Mouse (Mus musculus) embryonic fibroblast, embryonic 13.5 days (primary cell): ENCODE measurements around the gene Relch.

Experiments used
- CTCF ChIP-seq: IDR thresholded peaks from 2 replicates; pipeline ENCODE4 v1.5.1; 2011; ENCODE audit warnings: mild to moderate bottlenecking, control low read depth, low read length, moderate library complexity, borderline replicate concordance; ENCODE audit not compliant: insufficient read depth
- POLR2A ChIP-seq: IDR thresholded peaks from 2 replicates; pipeline ENCODE4 v1.6.1; 2011; ENCODE audit warnings: low read depth, mild to moderate bottlenecking, control low read depth, low read length, moderate library complexity

DNA sequence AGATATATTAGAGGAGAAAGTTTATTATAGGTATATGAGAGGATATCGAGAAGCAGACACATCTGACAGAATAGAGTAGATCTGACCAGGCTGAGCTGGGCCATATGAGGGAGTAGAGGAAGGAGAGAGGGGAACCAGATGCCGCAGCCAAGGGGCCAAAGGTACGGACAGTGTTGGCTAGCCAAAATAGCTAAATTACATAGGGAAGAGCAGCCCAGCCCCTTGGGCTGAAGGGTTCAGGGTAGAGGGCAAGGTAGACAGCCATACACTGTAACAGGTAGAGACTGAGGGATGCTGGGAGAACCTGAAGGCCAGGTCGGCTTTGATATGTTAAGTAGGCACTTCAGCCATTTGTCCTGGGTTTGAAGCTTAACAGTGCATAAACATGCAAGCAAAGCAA lies 95.1 kb downstream of the Relch start:
- TF ChIP-seq CTCF = no peak
- no peak for TF ChIP-seq POLR2A
